In genomic region chr7:79466053-79466901, GRCm38 (mm10) we compare ENCODE assay signal across 8 mouse cellular contexts. TPM values are rescaled to one million over a fixed set of nuclear protein-coding genes. Genes with fewer than 3 reads are reported as not detected.
A peak's percentile ranks its signal among the peaks of the same experiment; 100 is the strongest.
DNase-seq lines count a peak whose midpoint lies in the region; ATAC-seq and TF ChIP-seq lines count a peak whose summit lies in the region.

Gene Polg (minus strand): TSS chr7:79466362.

- H3K4me2 ChIP-seq in lung, postnatal 0 days (replicated peaks; ENCODE audit: low read depth, low read length) = peak within 1 kb of the TSS; percentile 93

- TF ChIP-seq CTCF in lung, postnatal 0 days (IDR thresholded peaks at IDR 0.05) = peak; percentile 34

- TF ChIP-seq EP300 in lung, postnatal 0 days (IDR thresholded peaks at IDR 0.05) = peak; percentile 67

- H3K4me3 ChIP-seq in hindbrain, embryonic 10.5 days = peak within 1 kb of the TSS; percentile 95
- H3K4me3 ChIP-seq in lung, postnatal 0 days (ENCODE audit: low read depth, low read length) = peak within 1 kb of the TSS; percentile 96

- DNase-seq in MN1 (ENCODE audit: low spot score) = peak; percentile 99
- DNase-seq in cerebellum, adult 9-10 months = peak; percentile 99
- DNase-seq in hindbrain, embryonic 10.5 days (ENCODE audit: low spot score) = peak; percentile 99
- peak; percentile 98 for DNase-seq in layer of hippocampus, adult 9-11 months
- DNase-seq in lung, postnatal 0 days (ENCODE audit: low spot score) = peak; percentile 99
- DNase-seq in ovary, postnatal 14 days (ENCODE audit: low spot score) = peak; percentile 99
- DNase-seq in thymus, postnatal 14 days = peak; percentile 98

- peaks cover 60% of the 10 kb centered on the region for H3K4me1 ChIP-seq in hindbrain, embryonic 10.5 days (replicated peaks)
- peaks cover 17% of the 10 kb centered on the region; the same call in 1 of the 2 replicates for H3K4me1 ChIP-seq in lung, postnatal 0 days (ENCODE audit: insufficient read depth, low read depth, low read length)

- WGBS in hindbrain, embryonic 10.5 days = under 1% methylated on average over 76 of the region's 76 CpGs
- WGBS in lung, postnatal 0 days = under 1% methylated on average over 67 of the region's 76 CpGs

- ATAC-seq in frontal cortex, adult (ENCODE audit: low TSS enrichment) = peak; percentile 92
- peak; percentile 98 for ATAC-seq in lung, postnatal 0 days

- peaks cover 29% of the 10 kb centered on the region for H3K36me3 ChIP-seq in hindbrain, embryonic 10.5 days
- peaks cover 3% of the 10 kb centered on the region; the same call in 1 of the 2 replicates for H3K36me3 ChIP-seq in lung, postnatal 0 days (ENCODE audit: insufficient read depth, low read length)

- peaks cover 28% of the 10 kb centered on the region for H3K27me3 ChIP-seq in hindbrain, embryonic 10.5 days (ENCODE audit: insufficient read depth, poor library complexity, severe bottlenecking)
- no peaks in the 10 kb centered on the region for H3K27me3 ChIP-seq in lung, postnatal 0 days (replicated peaks; ENCODE audit: insufficient read depth, low read length)

- H3K9ac ChIP-seq in lung, postnatal 0 days (replicated peaks; ENCODE audit: low read depth) = peak within 1 kb of the TSS; percentile 80

- H3K9me3 ChIP-seq in hindbrain, embryonic 10.5 days = no peaks in the 10 kb centered on the region
- H3K9me3 ChIP-seq in lung, postnatal 0 days (ENCODE audit: low read length) = no peaks in the 10 kb centered on the region

- H3K27ac ChIP-seq in hindbrain, embryonic 10.5 days = peak within 1 kb of the TSS; percentile 90
- peak within 1 kb of the TSS; percentile 96 for H3K27ac ChIP-seq in lung, postnatal 0 days (ENCODE audit: low read length)

RNA-seq across cellular contexts. Expression of gene Polg, which starts in this region (rescaled TPM):
- polyA plus RNA-seq in hindbrain, embryonic 10.5 days (2016; fragmentation: Nextera tagmentation; extraction: Ambion mirVana) = 38.5 and 43.0 TPM in 2 replicates
- 32.3 and 39.9 TPM in 2 replicates for polyA plus RNA-seq in lung, postnatal 0 days (2015; fragmentation: Nextera tagmentation; extraction: Ambion mirVana)

Comparison
In these comparisons a context has a peak if more than half of its experiments do, and no peak if none do; other contexts are left out.
1. Peak in every context shown above with its lines: DNase-seq, ATAC-seq, H3K4me3 ChIP-seq and H3K27ac ChIP-seq.